Mouse (Mus musculus) right cerebral cortex, postnatal 10 days (tissue): ENCODE results near the gene Gcdh.
"Not testable (repeated sequence)": the region's sequence is repeated elsewhere in the genome, so short reads cannot be mapped to it uniquely, and the experiment has no call there.

Source experiments
- DNase-seq, 2 experiments: peaks; one replicate each; pipeline ENCODE4 v3.0.0; 2021; ENCODE audit warnings: low spot score in 2 of 2

Gene Gcdh

GRCm38 (mm10) chr8:84910551-84910950 is 16.8 kb upstream of the Gcdh start:
- DNase-seq: no peak

- no peak for DNase-seq
These were observed 16.2 kb upstream of the Gcdh start for GRCm38 (mm10) chr8:84909949-84910348.

- no peak for DNase-seq
These were observed 15.5 kb upstream of the Gcdh start for GRCm38 (mm10) chr8:84909162-84909767.

- DNase-seq: peak; percentile 92 to 94
These were observed 14.9 kb upstream of the Gcdh start, which contains the start of gene Dnase2a for GRCm38 (mm10) chr8:84908421-84909161. Gene Dnase2a, plus strand, starts transcription at chr8:84908560.

- not testable (repeated sequence) for DNase-seq
These were observed 14.3 kb upstream of the Gcdh start for GRCm38 (mm10) chr8:84907979-84908378.

GRCm38 (mm10) chr8:84907493-84907892 is 13.8 kb upstream of the Gcdh start:
- DNase-seq: no peak

GRCm38 (mm10) chr8:84907037-84907436 is 13.3 kb upstream of the Gcdh start:
- DNase-seq: no peak

GRCm38 (mm10) chr8:84904351-84904750 is 10.6 kb upstream of the Gcdh start:
- DNase-seq: no peak

- DNase-seq: peak; percentile 91
These were observed 9.4 kb upstream of the Gcdh start for GRCm38 (mm10) chr8:84902920-84903661.

GRCm38 (mm10) chr8:84902367-84902919 is 8.7 kb upstream of the Gcdh start:
- no peak for DNase-seq

GRCm38 (mm10) chr8:84901752-84902151 is 8.0 kb upstream of the Gcdh start, which contains the start of gene Klf1:
Gene Klf1, plus strand, starts transcription at chr8:84901928.
- DNase-seq: no peak

GRCm38 (mm10) chr8:84901071-84901470 is 7.3 kb upstream of the Gcdh start:
- DNase-seq: no peak

GRCm38 (mm10) chr8:84895963-84896362 is 2.2 kb upstream of the Gcdh start:
- no peak for DNase-seq

GRCm38 (mm10) chr8:84892993-84893708 is 570 bp downstream of the Gcdh start:
- DNase-seq: no peak

- DNase-seq: no peak
These were observed 4.6 kb downstream of the Gcdh start for GRCm38 (mm10) chr8:84889141-84889540.

- DNase-seq: no peak
These were observed 5.4 kb downstream of the Gcdh start for GRCm38 (mm10) chr8:84888280-84888679.

GRCm38 (mm10) chr8:84884728-84885127 is 9.0 kb downstream of the Gcdh start:
- no peak for DNase-seq

GRCm38 (mm10) chr8:84878915-84879314 is 14.8 kb downstream of the Gcdh start:
- no peak for DNase-seq

GRCm38 (mm10) chr8:84877297-84878035 is 16.3 kb downstream of the Gcdh start:
- DNase-seq: no peak

- DNase-seq: no peak
These were observed 19.4 kb downstream of the Gcdh start for GRCm38 (mm10) chr8:84874339-84874738.

GRCm38 (mm10) chr8:84873016-84873415 is 20.7 kb downstream of the Gcdh start:
- no peak for DNase-seq
